Mouse (Mus musculus) brain, embryonic 14.5 days (tissue): ENCODE data around the gene Cfap65.

ENCODE experiments used
- CTCF ChIP-seq: fragments of 200-500 bp; IDR thresholded peaks from 2 replicates; pipeline ENCODE4 v1.5.1; 2012; ENCODE audit warnings: inconsistent platforms, mild to moderate bottlenecking, moderate library complexity, borderline replicate concordance; ENCODE audit not compliant: insufficient read depth, insufficient read length; ENCODE audit errors: extremely low read depth
- POLR2A ChIP-seq: fragments of 200-500 bp; IDR thresholded peaks from 2 replicates; pipeline ENCODE4 v1.6.1; 2012; ENCODE audit warnings: mild to moderate bottlenecking, inconsistent platforms, borderline replicate concordance; ENCODE audit not compliant: poor library complexity, insufficient read depth, insufficient read length, severe bottlenecking; ENCODE audit errors: extremely low read depth

GRCm38 (mm10) chr1:74857677-74858076, 77.7 kb downstream of the Cfap65 start:
- TF ChIP-seq POLR2A (no peak), CTCF (no peak)
